Mouse (Mus musculus): ENCODE measurements around the gene Kcnj10.

GRCm38 (mm10) chr1:172364684-172365083 is 23.7 kb downstream of the Kcnj10 start:
- TF ChIP-seq CTCF (IDR thresholded peaks at IDR 0.05; ENCODE audit: borderline replicate concordance, insufficient read depth, low read length): peak; percentile 33; the same call in 1 of the 2 replicates
- TF ChIP-seq POLR2A (IDR thresholded peaks at IDR 0.05; ENCODE audit: low read depth, low read length): no peak

Measured in embryonic fibroblast, embryonic 13.5 days (primary cell).